Mouse (Mus musculus) embryonic facial prominence, embryonic 11.5 days (tissue): Measurements from ENCODE around the gene Ptch2. TPM values are rescaled to one million over a fixed set of nuclear protein-coding genes. Genes with fewer than 3 reads are reported as not detected.
A peak's percentile ranks its signal among the peaks of the same experiment; 100 is the strongest.

Experiments used
- ATAC-seq: fragments of 200-750 bp; cut with Nextera tagmentation; replicated peaks from 2 replicates; pipeline ENCODE4 v1.8.0; 2017; ENCODE audit warnings: low read depth; ENCODE audit not compliant: insufficient number of reproducible peaks, low FRiP score, low TSS enrichment
- DNase-seq: peaks from one replicate; pipeline ENCODE4 v3.0.0-alpha.2; 2015; ENCODE audit warnings: low spot score
- H3K27ac ChIP-seq: fragments of 300-500 bp; sonication (generic); replicated peaks from 2 replicates; pipeline ENCODE4 v1.5.1; 2014; ENCODE audit warnings: mild to moderate bottlenecking, low read depth, low read length, control low read depth
- H3K27me3 ChIP-seq: fragments of 300-500 bp; sonication (generic); 2 replicates; pipeline ENCODE4 v1.6.1; 2014; ENCODE audit warnings: mild to moderate bottlenecking, low read length, moderate library complexity, mixed read lengths; ENCODE audit not compliant: control insufficient read depth, insufficient read depth
- H3K36me3 ChIP-seq: fragments of 300-500 bp; sonication (generic); replicated peaks from 2 replicates; pipeline ENCODE4 v1.6.1; 2014; ENCODE audit warnings: low read depth, mild to moderate bottlenecking, low read length, moderate library complexity, mixed read lengths; ENCODE audit not compliant: control insufficient read depth, insufficient read depth
- H3K4me1 ChIP-seq: fragments of 300-500 bp; sonication (generic); 2 replicates; pipeline ENCODE4 v1.6.1; 2014; ENCODE audit warnings: low read length, mixed read lengths; ENCODE audit not compliant: control insufficient read depth, insufficient read depth
- H3K4me2 ChIP-seq: fragments of 300-500 bp; sonication (generic); 2 replicates; pipeline ENCODE4 v1.6.1; 2014; ENCODE audit warnings: low read depth, mild to moderate bottlenecking, control low read depth, low read length, moderate library complexity
- H3K4me3 ChIP-seq: fragments of 300-500 bp; sonication (generic); 2 replicates; pipeline ENCODE4 v1.5.1; 2014; ENCODE audit warnings: low read depth, low read length, control low read depth
- H3K9ac ChIP-seq: fragments of 300-500 bp; sonication (generic); replicated peaks from 2 replicates; pipeline ENCODE4 v1.6.1; 2014; ENCODE audit warnings: mild to moderate bottlenecking, control low read depth, low read length
- H3K9me3 ChIP-seq: fragments of 300-500 bp; sonication (generic); replicated peaks from 2 replicates; pipeline ENCODE4 v1.6.1; 2016; ENCODE audit warnings: mild to moderate bottlenecking, low read length, inconsistent platforms, mixed read lengths; ENCODE audit not compliant: control insufficient read depth
- WGBS: fragments of 180-500 bp; shearing (Covaris S2); extraction: QIAGEN DNeasy Blood & Tissue Kit; methylation state at CpG from one replicate; pipeline ENCODE4 v1.1.7; 2014; 5-methylcytosine and 5-hydroxymethylcytosine counted together
- polyA plus RNA-seq: library from polyadenylated mRNA; unstranded; fragments of >200 nt; fragmentation: Nextera tagmentation; extraction: Ambion mirVana; gene quantifications from 2 replicates; pipeline ENCODE4 v1.2.1, GENCODE M21; 2014

Ptch2 gene
- polyA plus RNA-seq, 1 experiment from 2014 or later: 2.7 TPM

DNA sequence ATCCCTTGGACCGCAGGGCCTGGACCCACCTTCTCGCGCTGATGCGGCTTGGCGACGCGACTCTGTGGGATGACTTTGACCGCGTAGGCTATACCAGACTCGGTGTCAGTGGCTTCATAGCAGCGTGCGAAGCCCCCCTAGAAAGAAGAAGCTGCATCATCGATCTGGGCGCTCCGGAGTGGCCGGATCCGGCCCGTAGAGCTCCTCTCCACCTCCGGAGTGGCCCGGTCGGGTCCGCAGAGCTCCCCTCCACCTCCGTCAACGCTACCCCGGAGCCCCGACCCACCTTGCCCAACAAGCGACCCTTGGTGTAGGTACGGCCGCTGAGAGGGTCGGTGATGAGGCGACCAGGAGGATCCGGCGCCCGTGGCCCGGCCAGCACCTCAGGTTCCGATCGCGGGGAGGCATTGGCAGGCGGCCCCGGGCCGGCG, 37.5 kb downstream of the Ptch2 start:
- Histone ChIP-seq H3K27ac (no peak overlapping the region), H3K9ac (peak overlapping the region; percentile 71), H3K4me3 (peak overlapping the region; percentile 81), H3K27me3 (peaks cover 14% of the 10 kb centered on the region), H3K36me3 (no peaks in the 10 kb centered on the region; the same call in 1 of the 2 replicates), H3K9me3 (no peaks in the 10 kb centered on the region), H3K4me1 (peaks cover 9% of the 10 kb centered on the region; the same call in 1 of the 2 replicates), H3K4me2 (peak overlapping the region; percentile 99)
- ATAC-seq (peak; percentile 20), DNase-seq (peak; percentile 30)
- under 1% methylated on average over 39 of the region's 42 CpGs for WGBS

DNA sequence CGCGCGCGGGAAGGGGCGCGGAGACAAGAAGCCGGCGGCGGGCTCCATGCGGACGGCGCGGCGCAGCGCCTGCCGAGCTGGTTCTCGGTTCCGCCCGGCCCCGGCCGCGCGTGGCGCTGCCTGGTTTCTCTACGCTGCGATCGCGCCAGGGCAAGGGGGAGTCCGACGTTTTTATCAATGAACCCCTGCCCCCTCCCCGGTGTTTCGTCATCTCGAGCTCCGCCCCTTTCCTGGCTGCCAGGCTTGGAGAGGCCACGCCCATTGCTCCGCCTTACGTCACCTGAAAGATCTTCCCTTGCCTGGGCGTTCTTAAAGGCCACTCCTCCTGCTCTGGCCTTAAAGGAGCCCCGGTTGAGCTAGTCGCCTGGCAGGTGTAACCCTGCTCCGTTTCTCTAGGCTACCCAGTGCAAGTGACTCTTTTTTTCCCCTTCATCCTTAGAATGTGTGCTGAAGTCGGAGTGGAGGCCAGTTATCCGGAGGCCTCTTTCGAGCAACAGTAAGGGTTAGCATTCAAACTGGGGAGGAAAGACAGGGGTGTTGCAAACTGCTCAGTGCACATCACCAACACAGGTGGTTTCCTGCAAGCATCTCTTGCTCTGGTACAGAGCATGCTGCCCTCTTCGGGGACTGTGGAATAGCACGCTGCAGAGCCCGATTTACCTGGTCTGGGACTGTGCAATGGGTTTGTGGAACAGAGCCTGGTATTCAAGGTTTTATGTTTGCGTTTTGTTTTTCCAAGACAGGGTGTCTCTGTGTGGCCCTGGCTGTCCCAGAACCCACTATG, 38.1 kb downstream of the Ptch2 start, which contains the start of gene Plk3:
Gene Plk3 (minus strand): TSS at position 147 of the 784 bp plus-strand sequence.
- ATAC-seq (peak; percentile 75), DNase-seq (peak; percentile 99)
- peak within 1 kb of the TSS; percentile 71 for H3K9ac ChIP-seq
- H3K4me2 ChIP-seq: peak within 1 kb of the TSS; percentile 99
- WGBS: 1% methylated on average over 40 of the region's 48 CpGs
- H3K27ac ChIP-seq: no peak within 1 kb of the TSS
- peaks cover 14% of the 10 kb centered on the region for H3K27me3 ChIP-seq
- no peaks in the 10 kb centered on the region for H3K9me3 ChIP-seq
- no peaks in the 10 kb centered on the region; the same call in 1 of the 2 replicates for H3K36me3 ChIP-seq
- H3K4me1 ChIP-seq: peaks cover 9% of the 10 kb centered on the region; the same call in 1 of the 2 replicates
- H3K4me3 ChIP-seq: peak within 1 kb of the TSS; percentile 81

DNA sequence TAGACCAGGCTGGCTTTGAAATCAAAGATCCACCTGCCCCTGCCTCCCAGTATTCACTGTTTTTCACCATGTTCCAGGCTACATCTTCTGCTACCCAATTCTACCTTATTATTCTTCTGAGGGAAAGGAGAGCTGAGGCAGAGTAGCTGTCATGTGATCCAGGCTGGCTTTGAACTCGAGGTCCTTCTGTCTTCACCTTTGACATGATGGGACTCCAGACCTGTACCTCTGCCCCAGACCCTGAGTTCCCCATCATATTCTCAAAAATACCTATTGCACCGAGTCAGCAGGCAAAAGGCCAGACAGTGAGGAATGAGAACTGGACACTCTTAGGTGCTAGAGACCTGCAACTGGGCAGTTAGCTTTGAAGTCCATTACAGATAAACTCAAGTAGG, 38.7 kb downstream of the Ptch2 start:
- Histone ChIP-seq H3K4me3 (no peak overlapping the region), H3K4me1 (peaks cover 9% of the 10 kb centered on the region; the same call in 1 of the 2 replicates), H3K4me2 (no peak overlapping the region), H3K9ac (no peak overlapping the region), H3K27me3 (peaks cover 14% of the 10 kb centered on the region), H3K36me3 (no peaks in the 10 kb centered on the region), H3K27ac (no peak overlapping the region), H3K9me3 (no peaks in the 10 kb centered on the region)
- DNase-seq (no peak), ATAC-seq (no peak)
- whole genome bisulfite sequencing: 31% methylated on average over 2 of the region's 2 CpGs

DNA sequence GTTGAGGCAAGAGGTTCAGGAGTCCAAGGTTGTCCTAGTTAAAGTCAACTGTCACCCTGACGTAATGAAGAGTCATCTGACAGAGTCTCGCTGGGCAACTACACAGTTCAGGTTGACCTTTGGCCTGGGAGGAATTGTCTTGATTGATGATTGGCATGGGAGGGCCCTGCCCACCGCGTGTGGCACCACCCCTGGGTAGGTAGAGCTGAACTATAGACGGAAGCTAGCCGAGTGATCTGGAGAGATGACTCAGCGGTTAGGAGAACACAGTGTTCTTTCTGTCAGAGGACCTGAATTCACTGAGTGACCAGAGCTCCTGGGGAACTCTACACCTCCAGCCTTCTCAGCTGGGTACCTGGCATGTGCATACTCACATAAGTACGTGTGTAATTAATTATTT, 40.2 kb downstream of the Ptch2 start:
- H3K4me1 ChIP-seq: peaks cover 9% of the 10 kb centered on the region; the same call in 1 of the 2 replicates
- H3K27ac ChIP-seq: no peak overlapping the region
- peaks cover 14% of the 10 kb centered on the region for H3K27me3 ChIP-seq
- 21% methylated on average over 8 of the region's 8 CpGs for WGBS
- H3K4me3 ChIP-seq: no peak overlapping the region
- H3K9me3 ChIP-seq: no peaks in the 10 kb centered on the region
- no peaks in the 10 kb centered on the region for H3K36me3 ChIP-seq
- ATAC-seq (no peak), DNase-seq (no peak)
- no peak overlapping the region for H3K9ac ChIP-seq
- H3K4me2 ChIP-seq: no peak overlapping the region

- Histone ChIP-seq H3K9ac (no peak overlapping the region), H3K4me2 (no peak overlapping the region), H3K4me3 (no peak overlapping the region), H3K27me3 (no peaks in the 10 kb centered on the region), H3K36me3 (no peaks in the 10 kb centered on the region), H3K27ac (no peak overlapping the region), H3K9me3 (no peaks in the 10 kb centered on the region), H3K4me1 (no peaks in the 10 kb centered on the region)
- WGBS: 72% methylated on average over 15 of the region's 17 CpGs
- DNase-seq (no peak), ATAC-seq (no peak)
Measured at GRCm38 (mm10) chr4:117138295-117139216, 42.7 kb downstream of the Ptch2 start.

GRCm38 (mm10) chr4:117139217-117139612, 43.3 kb downstream of the Ptch2 start:
- H3K36me3 ChIP-seq: no peaks in the 10 kb centered on the region
- H3K4me1 ChIP-seq: no peaks in the 10 kb centered on the region
- H3K9me3 ChIP-seq: no peaks in the 10 kb centered on the region
- H3K9ac ChIP-seq: no peak overlapping the region
- H3K4me3 ChIP-seq: no peak overlapping the region
- 7% methylated on average over 2 of the region's 2 CpGs for WGBS
- H3K27ac ChIP-seq: no peak overlapping the region
- H3K27me3 ChIP-seq: no peaks in the 10 kb centered on the region
- ATAC-seq (no peak), DNase-seq (peak; percentile 67)
- no peak overlapping the region for H3K4me2 ChIP-seq

GRCm38 (mm10) chr4:117140613-117141012, 44.7 kb downstream of the Ptch2 start:
- no peak overlapping the region for H3K27ac ChIP-seq
- H3K27me3 ChIP-seq: no peaks in the 10 kb centered on the region
- ATAC-seq (no peak), DNase-seq (no peak)
- 48% methylated on average over 4 of the region's 4 CpGs for WGBS
- no peaks in the 10 kb centered on the region for H3K9me3 ChIP-seq
- H3K4me1 ChIP-seq: no peaks in the 10 kb centered on the region
- no peak overlapping the region for H3K4me3 ChIP-seq
- H3K9ac ChIP-seq: no peak overlapping the region
- H3K4me2 ChIP-seq: no peak overlapping the region
- H3K36me3 ChIP-seq: no peaks in the 10 kb centered on the region
